Mouse (Mus musculus) embryonic facial prominence, embryonic 15.5 days (tissue): ENCODE results near the gene Dis3l2. TPM values are rescaled to one million over a fixed set of nuclear protein-coding genes. Genes with fewer than 3 reads are reported as not detected.

Source experiments
- ATAC-seq: fragments of 200-750 bp; cut with Nextera tagmentation; 2 replicates; pipeline ENCODE4 v1.8.0; 2017; ENCODE audit warnings: low read depth, moderate TSS enrichment; ENCODE audit not compliant: insufficient number of reproducible peaks, low FRiP score, low TSS enrichment
- H3K27ac ChIP-seq: fragments of 300-500 bp; sonication (generic); replicated peaks from 2 replicates; pipeline ENCODE4 v1.5.1; 2015; ENCODE audit warnings: mild to moderate bottlenecking, inconsistent platforms
- H3K27me3 ChIP-seq: fragments of 300-500 bp; sonication (generic); 2 replicates; pipeline ENCODE4 v1.6.1; 2015; ENCODE audit warnings: inconsistent platforms
- H3K36me3 ChIP-seq: fragments of 300-500 bp; sonication (generic); 2 replicates; pipeline ENCODE4 v1.6.1; 2015; ENCODE audit warnings: mild to moderate bottlenecking, inconsistent platforms
- H3K4me1 ChIP-seq: fragments of 300-500 bp; sonication (generic); 2 replicates; pipeline ENCODE4 v1.6.1; 2015; ENCODE audit warnings: inconsistent platforms
- H3K4me2 ChIP-seq: fragments of 300-500 bp; sonication (generic); replicated peaks from 2 replicates; pipeline ENCODE4 v1.6.1; 2015; ENCODE audit warnings: mild to moderate bottlenecking, inconsistent platforms
- H3K4me3 ChIP-seq: fragments of 300-500 bp; sonication (generic); replicated peaks from 2 replicates; pipeline ENCODE4 v1.5.1; 2015; ENCODE audit warnings: mild to moderate bottlenecking, inconsistent platforms
- H3K9ac ChIP-seq: fragments of 300-500 bp; sonication (generic); 2 replicates; pipeline ENCODE4 v1.6.1; 2015; ENCODE audit warnings: inconsistent platforms
- H3K9me3 ChIP-seq: fragments of 300-500 bp; sonication (generic); replicated peaks from 2 replicates; pipeline ENCODE4 v1.6.1; 2016; ENCODE audit warnings: inconsistent platforms
- WGBS: fragments of 180-500 bp; shearing (Covaris S2); methylation state at CpG from one replicate; pipeline ENCODE4 v1.1.7; 2015; 5-methylcytosine and 5-hydroxymethylcytosine counted together
- polyA plus RNA-seq: library from polyadenylated mRNA; unstranded; fragments of >200 nt; fragmentation: Nextera tagmentation; extraction: Ambion mirVana; gene quantifications from 2 replicates; pipeline ENCODE4 v1.2.1, GENCODE M21; 2015

Dis3l2 gene
- polyA plus RNA-seq, 1 experiment from 2014 or later: 26.0 TPM

DNA sequence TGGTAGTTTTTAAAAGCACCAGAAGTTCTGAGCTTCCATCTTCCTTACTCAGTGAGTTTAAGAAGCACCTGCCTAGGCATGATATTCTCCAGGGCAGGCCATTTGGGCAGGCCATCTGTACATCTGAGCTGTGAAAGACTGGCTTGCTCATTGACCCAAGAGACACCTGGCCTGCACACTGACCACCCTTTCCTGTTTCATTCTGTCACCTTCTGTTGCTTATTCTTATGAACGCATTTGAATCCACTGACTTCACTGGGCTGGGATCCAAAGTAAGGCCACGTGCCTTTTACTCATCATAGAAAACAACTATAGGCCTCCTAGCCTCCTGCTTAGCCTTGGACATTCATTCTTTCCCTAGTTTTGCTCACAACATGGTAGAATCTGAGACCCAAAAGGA, 309.0 kb downstream of the Dis3l2 start:
- Histone ChIP-seq H3K4me3 (no peak overlapping the region), H3K4me2 (no peak overlapping the region), H3K27me3 (no peaks in the 10 kb centered on the region), H3K27ac (no peak overlapping the region), H3K4me1 (peaks cover 15% of the 10 kb centered on the region), H3K9me3 (no peaks in the 10 kb centered on the region), H3K36me3 (0 out of 2 replicates have a peak, but pooled peaks cover 3% of the 10 kb centered on the region), H3K9ac (no peak overlapping the region)
- no peak for ATAC-seq
- WGBS: 91% methylated on average over 2 of the region's 2 CpGs

DNA sequence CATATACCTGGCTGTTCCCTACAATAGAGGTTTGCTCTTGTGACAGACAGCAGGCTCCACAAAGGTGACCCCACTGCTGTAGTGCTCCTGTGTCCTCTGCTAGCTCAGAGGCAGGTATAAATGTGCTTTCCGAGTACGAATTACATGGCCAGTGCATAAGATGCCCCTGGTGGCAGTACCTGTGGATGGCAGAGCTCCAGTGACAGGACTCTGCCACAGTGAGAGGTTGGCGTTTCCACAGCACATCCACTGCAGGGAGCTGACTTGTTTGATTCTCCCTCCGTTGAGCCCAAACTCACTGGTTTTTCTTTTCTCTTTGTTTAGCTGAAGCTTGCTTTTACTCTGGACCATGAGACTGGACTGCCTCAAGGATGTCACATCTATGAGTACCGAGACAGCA, 317.1 kb downstream of the Dis3l2 start:
- Histone ChIP-seq H3K27me3 (no peaks in the 10 kb centered on the region), H3K9me3 (no peaks in the 10 kb centered on the region)
- WGBS: 86% methylated on average over 5 of the region's 5 CpGs

DNA sequence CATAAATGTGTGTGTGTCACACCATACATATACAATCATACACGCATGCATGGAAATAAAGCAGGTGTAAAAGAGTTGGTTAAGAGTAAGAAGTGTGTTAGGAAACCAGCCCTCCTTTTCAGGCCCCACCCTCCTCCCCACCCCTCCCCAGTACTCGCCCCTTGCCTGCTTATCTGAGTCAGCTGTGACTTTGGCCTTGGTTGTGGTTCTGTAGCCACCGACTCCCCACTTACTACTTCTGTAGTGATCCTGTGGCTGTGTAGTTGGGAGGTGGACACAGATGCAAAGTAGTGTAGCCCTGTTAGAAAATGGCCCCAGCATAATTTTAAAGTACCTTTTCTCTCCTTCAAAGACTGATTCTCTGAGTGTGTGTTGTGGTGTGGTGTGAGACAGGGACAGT, 318.0 kb downstream of the Dis3l2 start:
- Histone ChIP-seq H3K4me2 (no peak overlapping the region), H3K9ac (no peak overlapping the region), H3K36me3 (no peaks in the 10 kb centered on the region), H3K27ac (no peak overlapping the region), H3K4me3 (no peak overlapping the region), H3K27me3 (no peaks in the 10 kb centered on the region), H3K4me1 (no peaks in the 10 kb centered on the region), H3K9me3 (no peaks in the 10 kb centered on the region)
- 87% methylated on average over 3 of the region's 3 CpGs for WGBS
- no peak for ATAC-seq

More for the DNA sequence above, 317.1 kb downstream of the Dis3l2 start:
- H3K4me3 ChIP-seq: no peak overlapping the region
- no peak overlapping the region for H3K4me2 ChIP-seq
- no peak for ATAC-seq
- no peak overlapping the region for H3K9ac ChIP-seq
- H3K27ac ChIP-seq: no peak overlapping the region
- H3K36me3 ChIP-seq: no peaks in the 10 kb centered on the region
- no peaks in the 10 kb centered on the region for H3K4me1 ChIP-seq

DNA sequence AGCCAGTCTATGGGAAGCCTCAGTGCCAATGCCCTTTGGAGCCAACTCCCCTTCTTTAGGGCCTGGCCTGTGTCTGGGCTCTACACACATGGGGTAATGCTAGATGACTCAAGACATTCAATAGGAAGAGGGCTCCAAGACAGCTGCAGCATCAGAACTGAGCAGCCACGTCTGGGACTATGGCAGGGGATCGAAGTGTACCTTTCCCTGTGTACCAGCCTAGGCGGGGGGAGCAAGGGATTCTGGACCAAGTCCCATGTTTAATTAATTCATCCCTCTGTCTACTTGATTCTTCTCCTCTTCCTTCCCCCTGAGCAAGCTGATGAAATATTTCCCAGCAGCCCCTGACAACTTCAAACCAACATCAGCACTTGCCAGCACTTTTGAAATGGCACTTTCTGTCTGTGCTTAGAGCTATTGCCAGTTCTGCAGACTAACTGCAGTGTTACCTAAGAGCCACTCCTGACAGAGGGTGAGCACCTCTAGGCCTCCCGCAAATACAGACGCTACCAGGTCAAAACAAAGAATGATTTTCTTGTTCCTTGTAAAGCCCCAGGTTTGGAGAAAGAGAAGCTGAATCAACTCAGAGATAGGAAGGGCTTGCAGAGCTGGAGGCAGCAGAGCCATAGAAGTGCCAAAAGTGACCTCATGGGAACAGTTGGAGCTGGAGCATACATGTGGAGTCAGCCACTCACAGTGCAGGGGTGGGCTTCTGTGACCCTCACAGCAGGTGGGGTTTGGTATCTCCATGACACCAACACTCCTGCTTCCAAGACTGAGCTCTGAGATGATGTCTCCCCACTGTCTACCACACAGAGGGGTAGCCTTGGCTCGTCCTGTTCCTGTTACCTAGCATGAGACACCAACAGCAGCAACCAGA, 319.9 kb downstream of the Dis3l2 start:
- H3K27me3 ChIP-seq: no peaks in the 10 kb centered on the region
- no peaks in the 10 kb centered on the region for H3K36me3 ChIP-seq
- no peak for ATAC-seq
- 79% methylated on average over 6 of the region's 6 CpGs for WGBS
- H3K9me3 ChIP-seq: no peaks in the 10 kb centered on the region
- H3K9ac ChIP-seq: no peak overlapping the region
- H3K4me3 ChIP-seq: no peak overlapping the region
- no peaks in the 10 kb centered on the region for H3K4me1 ChIP-seq
- H3K27ac ChIP-seq: no peak overlapping the region
- no peak overlapping the region for H3K4me2 ChIP-seq

DNA sequence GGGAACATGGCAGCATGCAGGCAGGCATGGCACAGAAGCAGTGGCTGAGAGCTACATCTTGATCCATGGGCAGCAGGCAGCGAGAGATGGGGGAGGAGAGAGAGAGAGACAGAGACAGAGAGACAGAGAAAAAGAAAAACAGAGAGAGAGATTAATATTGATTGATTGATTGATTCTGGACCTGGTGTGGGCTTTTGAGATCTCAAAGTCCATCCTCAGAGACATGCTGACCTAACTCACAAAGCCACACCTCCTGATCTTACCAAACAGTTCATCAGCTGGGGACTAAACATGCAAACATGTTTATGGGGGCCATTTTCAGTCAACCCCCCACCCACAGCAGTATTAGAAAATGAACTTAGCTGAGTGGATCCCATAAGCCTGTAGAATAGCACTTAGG, 321.4 kb downstream of the Dis3l2 start:
- Histone ChIP-seq H3K4me2 (no peak overlapping the region), H3K9ac (no peak overlapping the region), H3K36me3 (no peaks in the 10 kb centered on the region), H3K9me3 (no peaks in the 10 kb centered on the region), H3K4me3 (no peak overlapping the region), H3K4me1 (peaks cover 9% of the 10 kb centered on the region), H3K27me3 (no peaks in the 10 kb centered on the region), H3K27ac (no peak overlapping the region)
- WGBS: 87% methylated on average over 1 of the region's 1 CpGs
- ATAC-seq: no peak

DNA sequence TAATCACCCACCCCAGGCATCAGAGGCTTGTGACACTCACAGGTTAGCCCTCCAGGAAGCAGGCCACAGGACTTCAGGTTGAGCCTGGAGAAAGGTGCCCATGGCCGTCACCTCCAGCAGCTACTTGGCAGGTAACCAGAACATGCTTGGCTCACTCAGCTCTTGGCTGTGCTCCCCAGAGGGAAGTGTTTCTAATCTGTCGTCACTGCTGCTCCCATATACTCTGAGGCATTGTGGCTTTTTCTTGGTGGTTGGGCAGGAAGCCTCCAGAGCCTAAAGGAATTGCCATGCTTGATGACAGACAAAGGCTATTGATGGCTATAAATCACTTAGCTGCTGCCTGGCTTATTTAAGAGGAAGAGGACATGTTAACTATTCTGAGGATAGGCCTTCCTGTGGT, 325.2 kb downstream of the Dis3l2 start:
- no peaks in the 10 kb centered on the region for H3K36me3 ChIP-seq
- no peak; the same call in 1 of the 2 replicates for ATAC-seq
- H3K27ac ChIP-seq: no peak overlapping the region
- H3K4me1 ChIP-seq: peaks cover 13% of the 10 kb centered on the region
- no peaks in the 10 kb centered on the region for H3K9me3 ChIP-seq
- no peaks in the 10 kb centered on the region for H3K27me3 ChIP-seq
- 31% methylated on average over 2 of the region's 2 CpGs for WGBS
- no peak overlapping the region for H3K4me3 ChIP-seq
- no peak overlapping the region for H3K4me2 ChIP-seq
- no peak overlapping the region for H3K9ac ChIP-seq

DNA sequence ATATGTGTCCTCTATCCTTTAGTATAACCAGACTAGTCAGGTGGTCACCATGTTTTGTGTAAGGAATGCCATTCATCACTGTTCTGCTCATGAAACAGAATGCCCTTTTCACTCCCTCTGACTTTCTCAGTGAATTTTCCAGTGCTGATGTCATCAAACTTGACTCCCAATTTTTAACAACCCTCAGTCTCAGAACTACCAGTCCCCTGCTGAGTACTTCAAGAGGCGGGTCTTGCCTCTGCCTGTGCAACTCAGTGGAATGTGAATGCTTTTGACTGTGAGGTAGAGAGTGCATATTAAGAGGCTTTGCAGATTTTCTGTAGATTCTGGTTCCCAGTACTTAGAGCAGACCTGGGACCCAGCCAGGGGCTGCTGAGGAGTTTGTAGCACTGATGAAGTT, 327.0 kb downstream of the Dis3l2 start:
- no peak overlapping the region for H3K27ac ChIP-seq
- no peak for ATAC-seq
- no peaks in the 10 kb centered on the region for H3K9me3 ChIP-seq
- no peak overlapping the region for H3K4me2 ChIP-seq
- 46% methylated on average over 1 of the region's 1 CpGs for WGBS
- peaks cover 30% of the 10 kb centered on the region for H3K4me1 ChIP-seq
- no peak overlapping the region for H3K4me3 ChIP-seq
- H3K36me3 ChIP-seq: no peaks in the 10 kb centered on the region
- H3K9ac ChIP-seq: no peak overlapping the region
- H3K27me3 ChIP-seq: no peaks in the 10 kb centered on the region

DNA sequence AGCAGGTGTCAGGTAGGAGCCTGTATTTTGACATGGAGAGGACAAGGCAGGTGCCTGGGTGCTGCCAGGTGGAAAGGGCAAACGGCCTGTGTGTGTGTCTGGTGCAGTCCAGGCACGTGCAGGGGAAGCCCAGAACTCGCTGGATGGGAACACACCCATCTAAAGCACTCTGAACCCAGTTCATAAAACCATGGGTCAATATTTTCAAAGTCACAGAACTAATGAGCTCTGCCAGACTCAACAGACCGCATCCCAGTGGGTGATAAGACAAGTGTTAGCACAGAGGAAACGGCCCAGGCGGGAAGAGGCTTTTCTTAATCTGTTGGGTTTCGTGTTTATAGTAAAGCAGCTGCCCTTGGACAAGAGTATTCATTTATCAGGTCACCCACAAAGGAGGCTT, 328.9 kb downstream of the Dis3l2 start:
- Histone ChIP-seq H3K4me3 (no peak overlapping the region), H3K4me2 (no peak overlapping the region), H3K36me3 (no peaks in the 10 kb centered on the region), H3K9ac (no peak overlapping the region), H3K9me3 (no peaks in the 10 kb centered on the region), H3K27me3 (no peaks in the 10 kb centered on the region), H3K27ac (no peak overlapping the region), H3K4me1 (peaks cover 44% of the 10 kb centered on the region)
- WGBS: 70% methylated on average over 7 of the region's 7 CpGs
- ATAC-seq: no peak

DNA sequence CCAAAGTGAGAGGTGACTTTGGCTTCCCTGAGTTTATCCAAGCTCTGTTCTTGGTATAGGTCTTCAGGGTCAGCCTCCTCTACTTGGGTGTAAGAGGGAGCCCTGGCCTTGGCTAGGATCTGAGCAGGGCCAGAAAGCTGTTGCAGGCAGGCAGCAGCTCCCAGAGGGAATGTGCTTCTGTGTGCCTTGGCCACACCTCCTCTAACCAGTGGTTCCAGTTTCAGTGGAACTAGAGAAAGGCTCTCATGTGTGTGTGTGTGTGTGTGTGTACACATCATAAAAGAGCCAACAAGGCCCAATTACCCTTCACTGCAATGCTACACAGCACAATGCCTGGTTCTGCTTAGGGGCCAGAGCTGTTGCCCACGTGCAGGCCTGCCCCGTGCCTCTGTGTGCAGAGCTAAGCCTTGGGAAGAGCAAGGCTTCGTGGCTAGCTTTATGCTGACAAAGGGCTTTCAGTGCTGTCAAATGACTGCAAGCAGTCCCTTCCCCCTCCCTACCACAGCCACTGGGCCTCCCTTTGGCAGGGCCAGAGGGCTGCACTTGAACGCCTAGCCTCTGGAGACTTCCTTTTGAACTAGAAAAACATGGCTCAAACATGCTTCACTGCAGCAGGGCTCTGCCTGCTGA, 332.0 kb downstream of the Dis3l2 start:
- 7% methylated on average over 4 of the region's 4 CpGs for WGBS
- H3K27me3 ChIP-seq: no peaks in the 10 kb centered on the region
- no peak overlapping the region for H3K4me2 ChIP-seq
- no peaks in the 10 kb centered on the region for H3K36me3 ChIP-seq
- peak; percentile 84 for ATAC-seq
- H3K4me1 ChIP-seq: peaks cover 44% of the 10 kb centered on the region
- H3K9me3 ChIP-seq: no peaks in the 10 kb centered on the region
- no peak overlapping the region for H3K9ac ChIP-seq
- no peak overlapping the region for H3K4me3 ChIP-seq
- H3K27ac ChIP-seq: peak overlapping the region; percentile 91

DNA sequence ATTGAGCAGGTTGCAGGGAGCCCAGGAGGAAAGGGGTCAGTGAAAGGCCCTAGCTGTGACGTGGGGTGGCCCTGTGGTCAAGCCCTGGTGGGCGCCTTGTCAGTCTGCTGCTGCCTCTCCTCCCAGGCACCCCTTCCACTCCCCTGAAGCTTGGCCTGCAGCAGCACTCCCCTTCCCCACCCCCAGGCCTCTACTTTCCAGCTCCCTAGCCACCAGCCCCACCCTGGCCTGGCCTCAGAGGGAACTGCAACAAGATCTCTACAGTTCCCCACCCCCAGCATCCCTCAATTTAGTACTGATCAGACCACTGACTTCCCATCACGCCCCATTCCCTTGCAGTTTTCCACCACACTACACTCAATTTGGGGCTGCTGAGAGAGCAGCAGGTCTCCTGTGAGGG, 332.7 kb downstream of the Dis3l2 start:
- Histone ChIP-seq H3K9me3 (no peaks in the 10 kb centered on the region), H3K27ac (peak overlapping the region; percentile 91), H3K4me3 (no peak overlapping the region), H3K4me2 (no peak overlapping the region), H3K27me3 (no peaks in the 10 kb centered on the region), H3K9ac (no peak overlapping the region), H3K36me3 (no peaks in the 10 kb centered on the region), H3K4me1 (peaks cover 47% of the 10 kb centered on the region)
- ATAC-seq: peak; percentile 71
- WGBS: 40% methylated on average over 3 of the region's 3 CpGs

DNA sequence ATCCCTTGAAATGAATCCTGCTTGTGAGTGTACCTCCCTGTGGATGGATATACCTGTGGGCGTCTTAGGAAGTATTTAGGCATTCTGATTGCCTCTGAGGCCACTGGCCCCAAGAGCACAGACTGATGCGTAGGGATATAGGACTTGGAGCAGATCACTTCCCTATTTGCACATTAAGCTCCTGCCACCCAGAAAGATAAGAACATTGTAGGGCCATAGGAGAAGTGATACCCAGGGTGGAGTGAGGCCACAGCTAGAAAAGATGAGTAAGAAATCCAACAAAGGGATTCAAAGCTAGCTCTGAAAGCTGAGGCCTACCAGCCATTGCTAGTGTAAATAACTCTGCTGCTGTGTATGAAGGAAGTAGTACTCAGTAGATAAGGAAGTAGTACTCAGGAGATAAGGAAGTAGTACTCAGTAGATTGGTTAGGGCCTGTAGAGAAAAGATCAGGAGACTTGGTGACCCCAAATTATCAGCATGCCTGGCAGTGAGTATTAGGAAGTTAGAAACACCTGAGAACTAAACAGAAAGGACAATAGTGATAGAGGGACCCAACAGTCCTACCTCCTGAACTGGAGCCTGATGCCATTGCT, 335.0 kb downstream of the Dis3l2 start:
- Histone ChIP-seq H3K27ac (no peak overlapping the region), H3K4me1 (peaks cover 47% of the 10 kb centered on the region), H3K9me3 (no peaks in the 10 kb centered on the region), H3K4me2 (no peak overlapping the region), H3K4me3 (no peak overlapping the region), H3K36me3 (no peaks in the 10 kb centered on the region), H3K27me3 (no peaks in the 10 kb centered on the region), H3K9ac (no peak overlapping the region)
- no peak for ATAC-seq
- 87% methylated on average over 2 of the region's 2 CpGs for WGBS
